Mouse (Mus musculus) CH12.LX (cell line): ENCODE measurements at regions not wholly inside any gene's neighbourhood (a gene's known extent, or its start where the extent isn't known, plus 50 kb on each side); places are given as distances from the start of the nearest gene placed in this dataset.

Experiments used
- DNase-seq: peaks from one replicate; pipeline ENCODE4 v3.0.0-alpha.2; 2013; ENCODE audit errors: extremely low read depth
- H3K27ac ChIP-seq: 2 replicates; pipeline ENCODE4 v1.5.1; 2012; ENCODE audit warnings: low read depth, mild to moderate bottlenecking, control low read depth, moderate library complexity; ENCODE audit not compliant: insufficient read depth
- H3K27me3 ChIP-seq: replicated peaks from 2 replicates; pipeline ENCODE3; 2012; ENCODE audit warnings: inconsistent platforms
- H3K36me3 ChIP-seq, 2 experiments: replicated peaks in 1 of 2; 2 replicates each; pipeline versions ENCODE3 to v1.6.1; 2012; ENCODE audit warnings: inconsistent platforms in 1 of 2, low read length in 1 of 2, mild to moderate bottlenecking in 1 of 2, mixed read lengths in 1 of 2, moderate library complexity in 1 of 2; ENCODE audit not compliant: control insufficient read depth in 1 of 2, insufficient read depth in 1 of 2
- H3K4me1 ChIP-seq, 2 experiments: 2 replicates each; pipeline ENCODE4 v1.6.1; 2012; ENCODE audit warnings: inconsistent platforms in 1 of 2, moderate library complexity in 1 of 2; ENCODE audit not compliant: insufficient read depth in 2 of 2, control insufficient read depth in 1 of 2
- H3K4me2 ChIP-seq: 2 replicates; pipeline ENCODE4 v1.6.1; 2012; ENCODE audit warnings: low read depth, mild to moderate bottlenecking, control low read depth; ENCODE audit not compliant: poor library complexity, insufficient read depth, severe bottlenecking
- H3K4me3 ChIP-seq, 3 experiments: fragments of 150-350 bp in 1 of 3; sonication (generic) in 1 of 3; replicated peaks in 1 of 3; 2 replicates each; pipeline versions ENCODE3 to v1.5.1; 2011 to 2012; ENCODE audit warnings: low read depth in 2 of 3, low read length in 2 of 3, mild to moderate bottlenecking in 2 of 3, moderate library complexity in 2 of 3, control low read depth in 1 of 3, improper control_type of control experiment in 1 of 3, inconsistent platforms in 1 of 3, mixed read lengths in 1 of 3; ENCODE audit not compliant: poor library complexity in 1 of 3
- H3K79me2 ChIP-seq: replicated peaks from 2 replicates; pipeline ENCODE4 v1.6.1; 2012; ENCODE audit warnings: mild to moderate bottlenecking, moderate library complexity; ENCODE audit not compliant: control insufficient read depth, poor library complexity, insufficient read depth, severe bottlenecking; ENCODE audit errors: extremely low read depth
- H3K9ac ChIP-seq: 2 replicates; pipeline ENCODE4 v1.6.1; 2012; ENCODE audit warnings: low read depth, mild to moderate bottlenecking, control low read depth, moderate library complexity; ENCODE audit not compliant: insufficient read depth
- H3K9me3 ChIP-seq: replicated peaks from 2 replicates; pipeline ENCODE3; 2012; ENCODE audit warnings: low read length, inconsistent platforms, mixed read lengths
- CHD1 ChIP-seq: IDR thresholded peaks from 2 replicates; pipeline ENCODE4 v1.6.1; 2012; ENCODE audit warnings: low read depth, low read length, improper control_type of control experiment, inconsistent platforms
- ELF1 ChIP-seq: IDR thresholded peaks from 2 replicates; pipeline ENCODE4 v1.6.1; 2014; ENCODE audit warnings: low read depth, mild to moderate bottlenecking, inconsistent platforms, low read length, improper control_type of control experiment
- ETS1 ChIP-seq: conservative IDR thresholded peaks from 2 replicates; pipeline ENCODE4 v1.6.1; 2012; ENCODE audit warnings: low read depth, mild to moderate bottlenecking, inconsistent platforms, low read length, improper control_type of control experiment, moderate library complexity
- GABPA ChIP-seq: IDR thresholded peaks from 2 replicates; pipeline ENCODE4 v1.6.1; 2012; ENCODE audit warnings: low read depth, low read length, improper control_type of control experiment, inconsistent platforms; ENCODE audit not compliant: insufficient replicate concordance
- HCFC1 ChIP-seq: IDR thresholded peaks from 2 replicates; pipeline ENCODE4 v1.6.1; 2012; ENCODE audit warnings: low read depth, mild to moderate bottlenecking, inconsistent platforms, low read length, improper control_type of control experiment
- JUND ChIP-seq: conservative IDR thresholded peaks from 2 replicates; pipeline ENCODE4 v1.6.1; 2011; ENCODE audit warnings: low read depth, low read length, improper control_type of control experiment
- KAT2A ChIP-seq: IDR thresholded peaks from 2 replicates; pipeline ENCODE4 v1.6.1; 2012; ENCODE audit warnings: low read length, improper control_type of control experiment, inconsistent platforms; ENCODE audit not compliant: insufficient replicate concordance
- MAZ ChIP-seq: IDR thresholded peaks from 2 replicates; pipeline ENCODE4 v1.6.1; 2012; ENCODE audit warnings: low read depth, mild to moderate bottlenecking, inconsistent platforms, low read length, improper control_type of control experiment, moderate library complexity
- MEF2A ChIP-seq: IDR thresholded peaks from 2 replicates; pipeline ENCODE4 v1.6.1; 2014; ENCODE audit warnings: low read depth, mild to moderate bottlenecking, inconsistent platforms, low read length, improper control_type of control experiment, borderline replicate concordance
- NELFE ChIP-seq: IDR thresholded peaks from 2 replicates; pipeline ENCODE4 v1.6.1; 2011; ENCODE audit warnings: low read depth, low read length, improper control_type of control experiment
- NRF1 ChIP-seq: IDR thresholded peaks from 2 replicates; pipeline ENCODE4 v1.6.1; 2014; ENCODE audit warnings: low read depth, mild to moderate bottlenecking, inconsistent platforms, low read length, improper control_type of control experiment, moderate library complexity
- POLR2AphosphoS2 ChIP-seq: IDR thresholded peaks from 2 replicates; pipeline ENCODE4 v1.6.1; 2011; ENCODE audit warnings: low read depth, low read length, improper control_type of control experiment
- SIN3A ChIP-seq: IDR thresholded peaks from 2 replicates; pipeline ENCODE4 v1.6.1; 2012; ENCODE audit warnings: low read length, improper control_type of control experiment, inconsistent platforms
- USF1 ChIP-seq: IDR thresholded peaks from 2 replicates; pipeline ENCODE4 v1.6.1; 2014; ENCODE audit warnings: low read depth, mild to moderate bottlenecking, inconsistent platforms, low read length, improper control_type of control experiment
- USF2 ChIP-seq: conservative IDR thresholded peaks from 2 replicates; pipeline ENCODE4 v1.6.1; 2011; ENCODE audit warnings: low read depth, low read length, improper control_type of control experiment
- ZC3H11A ChIP-seq: IDR thresholded peaks from 2 replicates; pipeline ENCODE4 v1.6.1; 2012; ENCODE audit warnings: low read depth, mild to moderate bottlenecking, inconsistent platforms, low read length, improper control_type of control experiment
- ZMIZ1 ChIP-seq: IDR thresholded peaks from 2 replicates; pipeline ENCODE4 v1.6.1; 2012; ENCODE audit warnings: low read depth, mild to moderate bottlenecking, inconsistent platforms, low read length, improper control_type of control experiment
- dilution Hi-C: fragments of 300-500 bp; cut with MboI; formaldehyde crosslinking; loops from 2 replicates; pipeline ENCODE4 v1.14.3; 2020; ENCODE audit warnings: low sequenced_read_pairs; ENCODE audit not compliant: extremely low pct_unique_long_range_greater_than_20kb, extremely low pct_ligation_motif_present
- in situ Hi-C: fragments of 300-500 bp; cut with MboI; formaldehyde crosslinking; loops from 3 replicates; pipeline ENCODE4 v1.14.3; 2019; ENCODE audit warnings: low sequenced_read_pairs, low pct_ligation_motif_present, low pct_unique_long_range_greater_than_20kb, mixed read lengths

GRCm38 (mm10) chr12:70633622-70634365 is 180.9 kb downstream of the Tmx1 start:
- Histone ChIP-seq H3K9ac (no peak overlapping the region), H3K4me1 (0 out of 4 replicates have a peak, but pooled peaks cover 0 to 2% of the 10 kb centered on the region in 2 experiments), H3K79me2 (no peaks in the 10 kb centered on the region), H3K27ac (no peak overlapping the region), H3K4me2 (no peak overlapping the region), H3K9me3 (no peaks in the 10 kb centered on the region), H3K36me3 (no peaks in the 10 kb centered on the region), H3K4me3 (no peak overlapping the region), H3K27me3 (no peaks in the 10 kb centered on the region)
- dilution Hi-C loops (no loop called here), in situ Hi-C loops (no loop called here)
- TF ChIP-seq ELF1 = no peak
- no peak for TF ChIP-seq ETS1
- no peak for TF ChIP-seq USF1
- no peak for TF ChIP-seq GABPA
- TF ChIP-seq ZMIZ1 = no peak
- TF ChIP-seq SIN3A = no peak
- no peak for TF ChIP-seq NELFE
- TF ChIP-seq HCFC1 = no peak
- TF ChIP-seq MEF2A = no peak
- no peak for TF ChIP-seq ZC3H11A
- TF ChIP-seq POLR2AphosphoS2 = no peak
- TF ChIP-seq USF2 = no peak
- TF ChIP-seq KAT2A = no peak
- no peak for TF ChIP-seq CHD1
- DNase-seq = no peak

GRCm38 (mm10) chr12:70635997-70636396 is 183.1 kb downstream of the Tmx1 start:
- Histone ChIP-seq H3K4me1 (no peaks in the 10 kb centered on the region), H3K27me3 (no peaks in the 10 kb centered on the region), H3K4me2 (no peak overlapping the region), H3K36me3 (no peaks in the 10 kb centered on the region), H3K9ac (no peak overlapping the region), H3K4me3 (no peak overlapping the region), H3K79me2 (no peaks in the 10 kb centered on the region), H3K9me3 (no peaks in the 10 kb centered on the region), H3K27ac (no peak overlapping the region)
- DNase-seq = no peak
- no peak for TF ChIP-seq NRF1
- no peak for TF ChIP-seq POLR2AphosphoS2
- no peak for TF ChIP-seq MAZ
- no peak for TF ChIP-seq JUND
- in situ Hi-C loops = no loop called here
- dilution Hi-C loops = no loop called here
